Mouse (Mus musculus): ENCODE measurements around the gene Cbx6.

Cbx6 gene

GRCm38 (mm10) chr15:79805246-79805645 is 29.2 kb downstream of the Cbx6 start:
- no peak for DNase-seq (ENCODE audit: inconsistent age in 2 of 2, low spot score in 1 of 2)

- peak; percentile 69 to 88 for DNase-seq (ENCODE audit: inconsistent age in 2 of 2, low spot score in 1 of 2)
Observed at GRCm38 (mm10) chr15:79804352-79805071, 30.0 kb downstream of the Cbx6 start, which contains the start of gene Nptxr. Gene Nptxr (minus strand): TSS chr15:79804766.

GRCm38 (mm10) chr15:79803533-79804351 is 30.7 kb downstream of the Cbx6 start:
- DNase-seq (ENCODE audit: inconsistent age in 2 of 2, low spot score in 1 of 2), result peak in 1 of 2 experiments; percentile 44

GRCm38 (mm10) chr15:79802304-79802703 is 32.2 kb downstream of the Cbx6 start:
- no peak for DNase-seq (ENCODE audit: inconsistent age in 2 of 2, low spot score in 1 of 2)

- DNase-seq (ENCODE audit: inconsistent age in 2 of 2, low spot score in 1 of 2), result no peak
Observed at GRCm38 (mm10) chr15:79801646-79802045, 32.8 kb downstream of the Cbx6 start.

- DNase-seq (ENCODE audit: inconsistent age in 2 of 2, low spot score in 1 of 2), result no peak
Observed at GRCm38 (mm10) chr15:79800701-79801100, 33.8 kb downstream of the Cbx6 start.

GRCm38 (mm10) chr15:79798591-79798990 is 35.9 kb downstream of the Cbx6 start:
- no peak for DNase-seq (ENCODE audit: inconsistent age in 2 of 2, low spot score in 1 of 2)

- no peak for DNase-seq (ENCODE audit: inconsistent age in 2 of 2, low spot score in 1 of 2)
Observed at GRCm38 (mm10) chr15:79797680-79798079, 36.8 kb downstream of the Cbx6 start.

- no peak for DNase-seq (ENCODE audit: inconsistent age in 2 of 2, low spot score in 1 of 2)
Observed at GRCm38 (mm10) chr15:79797096-79797495, 37.4 kb downstream of the Cbx6 start.

GRCm38 (mm10) chr15:79796256-79796655 is 38.2 kb downstream of the Cbx6 start:
- DNase-seq (ENCODE audit: inconsistent age in 2 of 2, low spot score in 1 of 2), result no peak

- no peak for DNase-seq (ENCODE audit: inconsistent age in 2 of 2, low spot score in 1 of 2)
Observed at GRCm38 (mm10) chr15:79794173-79794572, 40.3 kb downstream of the Cbx6 start.

GRCm38 (mm10) chr15:79793076-79793475 is 41.4 kb downstream of the Cbx6 start:
- DNase-seq (ENCODE audit: inconsistent age in 2 of 2, low spot score in 1 of 2), result no peak

GRCm38 (mm10) chr15:79792455-79792854 is 42.0 kb downstream of the Cbx6 start:
- DNase-seq (ENCODE audit: inconsistent age in 2 of 2, low spot score in 1 of 2), result peak in 1 of 2 experiments; percentile 17

GRCm38 (mm10) chr15:79791502-79791901 is 43.0 kb downstream of the Cbx6 start:
- peak; percentile 53 to 79 for DNase-seq (ENCODE audit: inconsistent age in 2 of 2, low spot score in 1 of 2)

GRCm38 (mm10) chr15:79790905-79791304 is 43.6 kb downstream of the Cbx6 start:
- no peak for DNase-seq (ENCODE audit: inconsistent age in 2 of 2, low spot score in 1 of 2)

- no peak for DNase-seq (ENCODE audit: inconsistent age in 2 of 2, low spot score in 1 of 2)
Observed at GRCm38 (mm10) chr15:79790111-79790510, 44.4 kb downstream of the Cbx6 start.

GRCm38 (mm10) chr15:79787815-79788214 is 46.7 kb downstream of the Cbx6 start:
- DNase-seq (ENCODE audit: inconsistent age in 2 of 2, low spot score in 1 of 2), result no peak

GRCm38 (mm10) chr15:79785056-79785455 is 49.4 kb downstream of the Cbx6 start:
- peak; percentile 51 to 75 for DNase-seq (ENCODE audit: inconsistent age in 2 of 2, low spot score in 1 of 2)

GRCm38 (mm10) chr15:79777749-79778148 is 56.7 kb downstream of the Cbx6 start, which contains the start of gene Dnal4:
Gene Dnal4 (minus strand): TSS chr15:79777849.
- DNase-seq (ENCODE audit: inconsistent age in 2 of 2, low spot score in 1 of 2), result no peak

- no peak for DNase-seq (ENCODE audit: inconsistent age in 2 of 2, low spot score in 1 of 2)
Observed at GRCm38 (mm10) chr15:79775662-79776061, 58.8 kb downstream of the Cbx6 start.

GRCm38 (mm10) chr15:79774117-79775027 is 60.1 kb downstream of the Cbx6 start:
- DNase-seq (ENCODE audit: inconsistent age in 2 of 2, low spot score in 1 of 2), result peak; percentile 97 to 98

All from adrenal gland, adult (tissue).